Mouse (Mus musculus) T-cell, adult 2 months (primary cell): ENCODE measurements around the gene Ccng2.
A peak's percentile ranks its signal among the peaks of the same experiment; 100 is the strongest.

Source experiments
- DNase-seq: peaks from one replicate; pipeline ENCODE4 v3.0.0; 2022; ENCODE audit warnings: low spot score

Ccng2 gene

DNA sequence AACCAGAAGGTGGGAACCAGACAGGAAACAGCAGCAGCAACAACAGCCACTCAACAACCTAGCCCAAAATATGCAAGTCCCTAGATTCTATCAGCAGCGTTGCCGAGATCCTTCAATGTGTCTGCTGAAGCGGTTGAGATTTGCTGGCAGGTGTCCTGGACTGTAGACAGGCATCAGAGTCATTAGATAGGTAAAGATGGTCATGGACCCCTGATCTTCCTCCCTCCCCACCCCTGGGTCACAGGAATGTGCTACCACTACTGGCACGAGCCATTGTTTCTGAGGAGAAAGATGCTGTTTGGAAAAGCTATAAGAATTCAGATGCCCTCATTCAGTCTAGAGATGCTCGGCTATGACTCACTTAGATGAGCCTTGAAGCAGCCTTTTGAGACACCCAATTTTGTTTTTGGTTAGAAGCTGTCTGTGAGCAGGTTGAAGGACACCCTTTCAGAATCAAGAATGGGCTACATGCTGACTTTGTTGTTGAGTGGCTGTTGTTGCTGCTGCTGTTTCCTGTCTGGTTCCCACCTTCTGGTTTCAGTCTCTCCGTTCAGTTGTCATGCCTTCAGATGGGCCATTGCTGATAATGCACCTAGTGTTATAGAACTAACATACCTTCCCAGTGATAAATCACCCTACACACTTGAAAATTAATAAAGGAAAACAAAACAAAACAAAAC is 3.5 kb upstream of the Ccng2 start:
- DNase-seq: peak; percentile 52

DNA sequence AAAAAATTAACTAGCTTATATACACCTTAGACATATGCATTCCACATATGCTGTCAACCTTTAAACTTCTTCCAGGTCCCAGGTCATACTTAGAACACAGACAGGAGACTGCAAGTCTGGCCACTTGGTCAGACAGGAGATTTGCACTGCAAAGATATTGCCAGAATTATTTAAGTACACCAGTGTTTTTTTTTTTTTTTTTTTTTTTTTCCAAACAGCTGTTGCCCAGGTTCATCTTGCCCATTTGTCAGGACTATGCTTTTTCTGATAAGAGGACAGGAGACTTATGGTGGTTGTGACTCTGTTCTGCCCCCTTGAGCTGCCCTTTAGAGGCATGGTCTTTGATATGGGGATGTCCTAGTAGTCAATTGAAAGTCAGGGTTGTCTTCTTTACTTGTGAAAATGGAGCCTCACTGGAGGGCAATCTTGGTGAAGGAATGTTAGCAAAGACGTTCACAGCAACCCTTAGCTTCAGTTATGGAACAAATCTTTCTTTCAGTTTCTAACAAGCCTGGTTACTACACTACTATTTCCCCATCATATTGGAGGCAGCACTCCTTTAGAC is 2.8 kb upstream of the Ccng2 start:
- no peak for DNase-seq

DNA sequence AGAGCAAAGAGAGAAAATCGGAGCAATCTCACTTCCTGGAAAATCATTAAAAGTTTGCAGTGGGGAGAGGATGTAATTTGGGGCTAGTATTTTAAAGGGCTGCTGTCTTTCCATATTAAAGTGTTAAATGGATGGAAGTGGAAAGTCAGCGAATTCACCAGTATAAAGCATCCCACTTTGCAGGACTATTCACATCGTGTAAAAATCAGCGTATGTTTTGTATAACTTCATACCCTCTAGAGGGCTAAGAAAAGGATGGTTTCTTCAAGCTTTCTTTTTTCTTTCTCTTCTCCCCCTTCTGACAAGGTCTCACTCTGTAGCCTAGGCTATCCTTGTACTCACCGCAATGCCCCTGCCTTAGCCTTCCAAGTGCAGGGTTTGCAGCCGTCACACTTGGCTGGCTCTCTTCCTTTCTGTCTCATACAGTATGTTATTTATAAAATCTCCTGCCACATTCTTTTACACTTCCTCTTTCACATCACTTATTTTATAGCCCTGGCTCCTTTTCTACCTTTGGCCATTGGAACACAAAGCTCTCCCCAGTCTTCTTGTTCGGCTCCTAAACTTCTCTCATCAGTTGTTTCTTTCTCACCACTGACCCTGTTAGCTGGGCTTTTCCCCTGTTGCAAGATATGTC is 1.8 kb upstream of the Ccng2 start:
- DNase-seq: peak; percentile 24

GRCm38 (mm10) chr5:93265801-93266580 is 1.1 kb upstream of the Ccng2 start:
- no peak for DNase-seq

DNA sequence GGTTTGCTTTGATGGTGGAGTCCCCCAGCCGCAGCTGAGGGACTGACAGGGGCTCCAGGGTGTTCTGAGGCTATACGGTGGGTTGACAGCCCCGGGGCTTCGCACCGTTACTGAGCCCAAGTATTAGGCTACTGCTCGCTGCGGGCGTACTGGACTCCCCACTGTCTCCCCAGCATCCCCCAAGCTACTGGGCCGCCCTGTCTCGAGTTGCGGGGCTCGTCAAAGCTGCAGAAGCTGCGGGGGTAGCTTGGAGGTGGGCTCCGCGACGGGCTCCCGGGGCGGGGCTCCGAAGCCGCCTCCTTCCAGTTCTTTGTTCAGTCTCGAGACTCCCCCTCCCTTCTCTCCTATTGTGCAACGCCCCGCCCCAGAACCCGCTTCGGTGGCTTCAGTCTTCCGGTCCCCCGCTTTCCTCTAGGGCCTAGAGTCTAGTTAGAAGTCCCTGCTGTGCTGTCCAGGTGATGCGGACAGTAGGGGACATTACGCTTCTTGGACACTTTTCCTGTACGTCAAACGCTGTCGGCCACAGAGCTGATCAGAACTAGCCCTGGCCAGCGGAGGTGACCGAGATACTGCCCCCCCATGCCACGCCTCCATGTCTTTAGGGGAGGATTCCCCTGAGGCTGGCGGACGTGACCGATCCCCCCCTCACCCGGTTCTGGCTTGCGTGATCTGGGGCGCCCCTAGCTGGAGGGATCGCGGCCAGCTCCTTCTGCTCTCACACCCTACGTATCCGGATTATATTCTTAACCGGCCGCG is 972 bp downstream of the Ccng2 start:
- DNase-seq: peak; percentile 89

GRCm38 (mm10) chr5:93270095-93270494 is 3.0 kb downstream of the Ccng2 start:
- DNase-seq: no peak

GRCm38 (mm10) chr5:93270721-93271120 is 3.7 kb downstream of the Ccng2 start:
- DNase-seq: no peak

- no peak for DNase-seq
Observed at GRCm38 (mm10) chr5:93282446-93283107, 15.5 kb downstream of the Ccng2 start.

DNA sequence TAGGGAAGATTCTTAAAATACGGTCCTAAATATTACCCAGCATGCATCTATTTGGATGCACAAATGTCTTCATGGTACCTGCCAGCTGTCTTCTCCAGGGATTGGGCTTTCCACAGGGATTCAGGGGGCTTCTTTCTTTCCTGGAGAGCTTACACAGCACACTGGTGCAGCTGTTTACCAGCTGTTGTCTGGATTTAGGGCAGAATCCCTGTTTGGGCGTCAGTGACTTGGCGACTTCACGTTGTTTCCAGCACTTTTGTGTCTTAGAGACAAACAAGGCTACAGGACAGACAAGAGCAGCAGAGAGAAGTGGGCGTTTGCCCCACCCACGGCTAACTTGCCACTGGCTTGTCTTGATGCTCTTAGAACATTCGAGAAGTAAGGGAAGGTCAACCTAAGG is 16.1 kb downstream of the Ccng2 start:
- DNase-seq: no peak

- DNase-seq: no peak
Observed at GRCm38 (mm10) chr5:93288553-93288952, 21.5 kb downstream of the Ccng2 start.

DNA sequence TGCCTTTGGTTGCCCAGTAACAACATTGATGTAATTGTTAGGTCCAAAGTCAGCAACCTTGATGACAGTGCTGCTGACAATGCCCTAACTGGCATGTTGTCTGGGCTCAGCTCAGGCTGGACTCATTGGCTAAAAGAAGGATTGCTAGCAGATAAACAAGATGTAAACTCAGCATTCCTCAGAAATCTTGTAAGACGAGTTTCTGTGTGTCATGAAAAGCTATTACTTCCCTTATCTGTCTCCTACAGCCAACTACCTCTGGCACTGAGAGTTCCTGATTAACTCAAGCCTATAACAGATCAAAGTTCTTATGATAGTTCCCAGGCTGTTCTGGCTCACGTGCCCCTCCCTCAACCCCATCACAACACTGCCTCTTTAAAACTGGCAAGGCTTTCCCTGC is 23.2 kb downstream of the Ccng2 start:
- no peak for DNase-seq

GRCm38 (mm10) chr5:93296341-93296746 is 29.3 kb downstream of the Ccng2 start:
- DNase-seq: no peak

- no peak for DNase-seq
Observed at GRCm38 (mm10) chr5:93296754-93297153, 29.7 kb downstream of the Ccng2 start.

GRCm38 (mm10) chr5:93297311-93297710 is 30.3 kb downstream of the Ccng2 start:
- DNase-seq: no peak

DNA sequence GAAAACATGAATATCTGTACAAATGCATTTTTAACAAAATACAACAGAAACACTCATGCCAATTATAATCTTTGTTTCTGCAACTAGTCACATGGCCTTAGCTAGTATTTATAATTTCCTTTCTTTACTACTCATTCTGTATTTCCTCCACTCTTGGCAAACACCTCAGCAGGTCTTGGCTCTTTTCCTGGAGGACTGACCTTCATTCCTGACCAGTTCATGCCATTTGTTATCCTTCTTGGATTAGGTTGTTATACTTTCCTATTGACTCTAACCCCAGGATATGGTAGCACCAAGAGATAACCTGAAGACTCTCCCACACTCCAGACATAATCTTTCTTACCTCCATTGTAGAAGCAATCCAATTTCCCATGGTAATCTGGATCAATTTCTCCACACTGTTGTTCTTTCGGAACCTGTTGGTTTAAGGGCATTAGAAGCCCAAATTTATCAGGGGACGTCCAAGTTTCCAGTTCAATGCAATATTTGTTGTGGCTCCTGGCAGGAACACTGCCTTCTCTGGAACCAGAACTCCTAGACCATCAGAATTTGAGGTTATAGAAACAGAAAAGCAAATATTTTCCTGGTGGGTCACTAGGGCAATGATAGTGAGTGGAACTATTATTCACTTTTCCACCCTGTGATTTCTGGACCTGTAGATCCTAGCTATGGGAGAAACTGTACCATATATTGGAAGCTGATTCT is 38.2 kb downstream of the Ccng2 start:
- DNase-seq: no peak

DNA sequence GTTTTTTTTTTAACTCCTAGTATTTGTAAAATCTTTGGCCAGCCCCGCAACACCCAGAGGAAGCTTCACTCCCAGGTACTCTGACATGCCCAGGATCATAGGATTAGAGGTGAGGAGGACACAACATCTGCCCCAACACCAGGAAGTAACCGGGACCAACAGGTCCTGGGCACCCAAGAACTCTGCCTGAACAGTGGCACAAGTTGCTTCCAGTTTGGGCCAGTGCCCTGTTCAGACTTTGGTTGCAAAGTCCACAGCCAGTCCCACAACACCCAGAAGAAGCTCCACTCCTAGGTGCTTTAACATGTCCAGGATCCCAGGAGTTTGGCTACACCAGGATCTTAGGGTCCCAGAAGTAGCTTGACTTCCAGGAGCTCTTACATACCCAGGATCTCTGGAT is 41.9 kb downstream of the Ccng2 start:
- no peak for DNase-seq

DNA sequence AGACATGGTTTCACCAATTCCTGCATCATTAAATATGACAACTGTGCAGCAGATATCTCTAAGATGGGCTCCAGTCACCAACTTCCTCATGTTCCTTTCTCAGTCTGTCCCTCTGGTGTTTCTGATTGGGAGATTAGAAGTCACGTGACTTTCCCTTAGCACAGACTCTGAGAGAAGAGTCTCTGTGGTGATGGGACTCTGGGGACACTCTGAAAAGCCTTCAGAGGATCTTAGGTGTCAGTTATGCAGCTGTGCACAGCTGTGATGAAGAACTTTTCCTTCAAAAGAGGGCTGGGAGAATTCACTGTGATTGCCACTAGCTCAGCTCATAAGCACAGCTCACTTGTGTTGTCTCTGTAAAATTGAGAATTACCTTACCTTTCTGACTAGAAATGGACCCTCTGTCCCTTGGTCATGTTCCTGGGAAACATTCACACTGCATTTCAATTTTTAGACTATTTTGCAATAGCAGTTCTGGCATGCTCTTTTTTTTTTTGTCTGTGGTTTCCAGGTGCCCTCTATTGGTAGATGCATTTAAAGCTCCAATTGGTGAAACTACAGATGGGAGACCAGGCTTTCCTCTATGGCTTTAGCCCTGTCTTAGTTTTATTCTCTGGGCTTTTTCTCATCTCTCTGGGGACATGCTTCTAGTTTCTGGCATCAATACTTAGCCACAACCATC is 56.4 kb downstream of the Ccng2 start:
- DNase-seq: peak; percentile 2
